Mouse (Mus musculus) thymus, adult 2 months (tissue): ENCODE data around the gene Gm28230. TPM values are rescaled to one million over a fixed set of nuclear protein-coding genes. Genes with fewer than 3 reads are reported as not detected.

ENCODE experiments used
- DNase-seq: peaks from one replicate; pipeline ENCODE4 v3.0.0; 2021
- H3K27ac ChIP-seq: fragments of 200-500 bp; 2 replicates; pipeline ENCODE4 v1.5.1; 2012; ENCODE audit warnings: low read length, control low read depth; ENCODE audit not compliant: control insufficient read depth, insufficient read depth
- H3K27me3 ChIP-seq: fragments of 200-500 bp; 2 replicates; pipeline ENCODE4 v1.6.1; 2012; ENCODE audit warnings: mild to moderate bottlenecking, low read length, moderate library complexity, mixed read lengths; ENCODE audit not compliant: control insufficient read depth, insufficient read depth
- H3K36me3 ChIP-seq: fragments of 200-500 bp; 2 replicates; pipeline ENCODE4 v1.6.1; 2012; ENCODE audit warnings: mild to moderate bottlenecking, low read length, moderate library complexity; ENCODE audit not compliant: control insufficient read depth, insufficient read depth
- H3K4me1 ChIP-seq: fragments of 200-500 bp; replicated peaks from 2 replicates; pipeline ENCODE4 v1.6.1; 2012; ENCODE audit warnings: low read length; ENCODE audit not compliant: control insufficient read depth, insufficient read depth
- H3K4me3 ChIP-seq: fragments of 200-500 bp; 2 replicates; pipeline ENCODE4 v1.5.1; 2012; ENCODE audit warnings: mild to moderate bottlenecking, low read length, control low read depth, moderate library complexity; ENCODE audit not compliant: control insufficient read depth, insufficient read depth
- CTCF ChIP-seq: fragments of 200-500 bp; IDR thresholded peaks from 2 replicates; pipeline ENCODE4 v1.5.1; 2012; ENCODE audit warnings: mild to moderate bottlenecking, control low read depth, low read length, moderate library complexity, borderline replicate concordance; ENCODE audit not compliant: control insufficient read depth, poor library complexity, insufficient read depth; ENCODE audit errors: extremely low read depth
- POLR2A ChIP-seq: fragments of 200-500 bp; IDR thresholded peaks from 2 replicates; pipeline ENCODE4 v1.6.1; 2012; ENCODE audit warnings: mild to moderate bottlenecking, low read length, control low read depth, moderate library complexity; ENCODE audit not compliant: control insufficient read depth, poor library complexity, insufficient read depth; ENCODE audit errors: extremely low read depth
- WGBS: fragments of 180-500 bp; shearing (Covaris S2); methylation state at CpG from one replicate; pipeline ENCODE4 v1.1.7; 2018; 5-methylcytosine and 5-hydroxymethylcytosine counted together
- polyA plus RNA-seq: library from polyadenylated mRNA; depleted of rRNA; stranded (reverse); fragments of >200 nt; gene quantifications from 2 replicates; pipeline ENCODE4 v1.2.3, GENCODE M21; 2012

Gene Gm28230
- polyA plus RNA-seq, 1 experiment, result 0.31 TPM

DNA sequence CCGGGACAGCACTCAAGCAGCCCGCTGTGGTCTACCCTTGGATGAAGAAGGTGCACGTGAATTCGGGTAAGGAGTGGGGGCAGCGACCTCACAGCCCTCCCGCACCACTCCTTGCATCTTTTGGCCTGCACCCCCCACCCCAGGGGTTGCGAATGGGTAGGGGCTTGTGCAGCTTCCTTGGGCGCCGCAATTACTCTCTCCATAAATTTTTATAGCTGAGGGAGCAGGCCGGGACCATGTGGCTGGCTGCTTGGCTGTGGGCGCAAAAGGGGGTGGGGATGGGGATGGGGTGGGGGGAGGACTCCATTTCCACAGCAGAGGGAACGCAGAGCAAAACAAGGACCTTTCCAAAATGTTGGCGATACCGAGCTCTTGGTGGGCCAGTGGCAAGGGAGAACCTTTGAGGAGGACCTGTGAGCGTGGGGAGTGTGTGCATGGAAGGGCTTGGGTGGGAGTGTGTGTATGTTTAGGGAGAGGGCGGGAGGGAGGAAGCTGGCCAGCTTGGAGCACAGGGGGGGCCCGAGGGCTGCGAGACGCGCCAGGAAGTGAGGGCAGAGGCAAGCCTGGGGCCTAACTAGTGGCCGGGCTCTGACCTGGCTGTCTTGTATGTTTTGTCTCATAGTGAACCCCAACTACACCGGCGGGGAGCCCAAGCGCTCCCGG is 1.2 kb downstream of the Gm28230 start:
- Histone ChIP-seq H3K4me1 (no peaks in the 10 kb centered on the region), H3K27me3 (peaks cover 5% of the 10 kb centered on the region; the same call in 1 of the 2 replicates), H3K36me3 (no peaks in the 10 kb centered on the region), H3K27ac (no peak overlapping the region), H3K4me3 (no peak overlapping the region)
- 28% methylated on average over 25 of the region's 25 CpGs for WGBS
- TF ChIP-seq POLR2A, result no peak
- no peak for TF ChIP-seq CTCF
- no peak for DNase-seq

- no peaks in the 10 kb centered on the region for H3K4me1 ChIP-seq
- WGBS, result 84% methylated on average over 13 of the region's 13 CpGs
- no peaks in the 10 kb centered on the region for H3K36me3 ChIP-seq
- TF ChIP-seq CTCF (no peak), POLR2A (no peak)
- H3K27me3 ChIP-seq, result peaks cover 7% of the 10 kb centered on the region; the same call in 1 of the 2 replicates
- no peak for DNase-seq
- H3K27ac ChIP-seq, result no peak overlapping the region
- H3K4me3 ChIP-seq, result no peak overlapping the region
These were observed 1.8 kb downstream of the Gm28230 start for GRCm38 (mm10) chr2:74728303-74728680.

DNA sequence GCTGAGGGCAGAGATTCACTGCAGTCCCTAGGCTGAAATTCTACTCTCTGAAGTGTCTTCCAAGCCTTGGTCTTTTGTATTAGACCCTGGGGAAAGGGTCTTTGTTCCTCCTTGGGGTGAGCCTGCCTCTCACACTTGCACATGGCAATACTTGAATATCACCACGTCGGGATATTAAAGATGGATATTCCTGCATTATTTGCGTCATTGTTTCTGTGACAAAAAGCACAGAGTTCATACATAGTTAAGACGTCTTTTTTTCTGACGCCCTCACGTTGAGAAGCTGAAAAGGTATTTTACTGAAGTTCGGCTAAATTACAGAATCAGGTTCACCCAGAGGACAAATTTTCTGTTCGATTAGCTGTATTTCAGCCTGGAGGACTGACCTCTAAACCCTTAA is 3.8 kb downstream of the Gm28230 start:
- no peak for TF ChIP-seq POLR2A
- WGBS, result 73% methylated on average over 8 of the region's 8 CpGs
- H3K4me1 ChIP-seq, result no peaks in the 10 kb centered on the region
- no peak overlapping the region for H3K4me3 ChIP-seq
- H3K27ac ChIP-seq, result no peak overlapping the region
- H3K27me3 ChIP-seq, result peaks cover 6% of the 10 kb centered on the region
- DNase-seq, result no peak
- no peaks in the 10 kb centered on the region for H3K36me3 ChIP-seq

DNA sequence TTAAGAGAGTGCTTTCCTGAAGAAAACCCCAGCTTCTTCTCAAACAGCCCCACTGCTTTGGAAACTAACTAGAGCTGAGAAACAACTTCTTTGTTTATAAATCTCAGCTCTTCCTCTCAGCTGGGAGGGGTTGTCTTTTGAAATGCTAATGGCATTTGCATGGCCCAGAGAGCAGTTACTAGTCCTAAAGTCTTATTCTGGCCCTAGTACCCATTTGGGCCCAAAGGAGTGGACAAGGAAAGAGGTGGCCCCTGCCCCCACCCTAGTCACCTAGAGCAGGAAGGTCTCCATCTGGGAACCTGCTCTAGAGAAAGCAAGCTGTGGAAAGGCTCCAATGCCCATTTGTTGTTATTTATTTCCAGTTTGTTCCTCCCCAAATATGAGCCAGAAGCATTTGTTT is 4.5 kb downstream of the Gm28230 start:
- no peaks in the 10 kb centered on the region for H3K36me3 ChIP-seq
- TF ChIP-seq CTCF (no peak), POLR2A (no peak)
- H3K27me3 ChIP-seq, result peaks cover 9% of the 10 kb centered on the region
- no peaks in the 10 kb centered on the region for H3K4me1 ChIP-seq
- no peak overlapping the region for H3K4me3 ChIP-seq
- no peak overlapping the region for H3K27ac ChIP-seq
- no peak for DNase-seq

- H3K27ac ChIP-seq, result no peak overlapping the region
- no peaks in the 10 kb centered on the region for H3K36me3 ChIP-seq
- H3K4me3 ChIP-seq, result no peak overlapping the region
- DNase-seq, result no peak
- TF ChIP-seq CTCF, result no peak
- TF ChIP-seq POLR2A, result no peak
- peaks cover 9% of the 10 kb centered on the region for H3K27me3 ChIP-seq
- H3K4me1 ChIP-seq, result no peaks in the 10 kb centered on the region
- WGBS, result 38% methylated on average over 9 of the region's 9 CpGs
These were observed 5.4 kb downstream of the Gm28230 start for GRCm38 (mm10) chr2:74731799-74732512.

- 9% methylated on average over 52 of the region's 52 CpGs for WGBS
- Histone ChIP-seq H3K36me3 (no peaks in the 10 kb centered on the region), H3K27me3 (peaks cover 12% of the 10 kb centered on the region), H3K4me3 (no peak overlapping the region), H3K27ac (no peak overlapping the region), H3K4me1 (no peaks in the 10 kb centered on the region)
- DNase-seq, result no peak
- TF ChIP-seq POLR2A, result no peak
- no peak for TF ChIP-seq CTCF
These were observed 6.2 kb downstream of the Gm28230 start for GRCm38 (mm10) chr2:74732513-74733316.
